Mouse (Mus musculus): Measurements from ENCODE around the gene Myo3b. TPM values are rescaled to one million over a fixed set of nuclear protein-coding genes. Genes with fewer than 3 reads are reported as not detected.

Gene Myo3b
- polyA plus RNA-seq, 1 experiment = 0.14 TPM

DNA sequence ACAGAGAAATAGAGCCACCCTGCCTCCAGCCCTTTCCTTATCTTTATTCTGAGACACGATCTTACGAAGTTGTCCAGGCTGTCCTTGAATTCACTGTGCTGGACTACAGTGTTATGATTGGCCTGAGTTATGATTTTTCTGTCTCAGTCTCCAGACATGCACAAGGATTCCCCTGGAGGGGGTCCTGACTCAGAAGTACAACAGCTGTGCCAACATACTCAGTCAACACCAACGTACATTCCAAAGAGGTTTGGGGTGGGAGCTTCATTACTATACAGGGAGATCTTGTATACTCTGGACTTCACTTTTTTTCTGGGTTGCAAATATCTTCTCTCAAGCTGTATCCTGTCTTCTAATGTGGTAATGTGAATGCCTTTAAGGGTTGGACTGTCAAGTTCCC is 113.0 kb downstream of the Myo3b start:
- Histone ChIP-seq H3K4me3 (ENCODE audit: control insufficient read depth, low read depth, low read length) (no peak overlapping the region), H3K4me1 (ENCODE audit: control insufficient read depth, insufficient read depth, low read length) (peaks cover 3% of the 10 kb centered on the region; the same call in 1 of the 2 replicates), H3K27ac (ENCODE audit: control insufficient read depth, insufficient read depth, low read depth, low read length) (no peak overlapping the region), H3K36me3 (ENCODE audit: control insufficient read depth, insufficient read depth, low read length) (no peaks in the 10 kb centered on the region), H3K27me3 (ENCODE audit: control insufficient read depth, insufficient read depth, low read length) (no peaks in the 10 kb centered on the region)
- TF ChIP-seq CTCF (IDR thresholded peaks at IDR 0.05; ENCODE audit: control insufficient read depth, insufficient read depth, insufficient replicate concordance, low read depth, low read length) = no peak
- no peak for TF ChIP-seq POLR2A (IDR thresholded peaks at IDR 0.05; ENCODE audit: control insufficient read depth, low read depth, low read length)

DNA sequence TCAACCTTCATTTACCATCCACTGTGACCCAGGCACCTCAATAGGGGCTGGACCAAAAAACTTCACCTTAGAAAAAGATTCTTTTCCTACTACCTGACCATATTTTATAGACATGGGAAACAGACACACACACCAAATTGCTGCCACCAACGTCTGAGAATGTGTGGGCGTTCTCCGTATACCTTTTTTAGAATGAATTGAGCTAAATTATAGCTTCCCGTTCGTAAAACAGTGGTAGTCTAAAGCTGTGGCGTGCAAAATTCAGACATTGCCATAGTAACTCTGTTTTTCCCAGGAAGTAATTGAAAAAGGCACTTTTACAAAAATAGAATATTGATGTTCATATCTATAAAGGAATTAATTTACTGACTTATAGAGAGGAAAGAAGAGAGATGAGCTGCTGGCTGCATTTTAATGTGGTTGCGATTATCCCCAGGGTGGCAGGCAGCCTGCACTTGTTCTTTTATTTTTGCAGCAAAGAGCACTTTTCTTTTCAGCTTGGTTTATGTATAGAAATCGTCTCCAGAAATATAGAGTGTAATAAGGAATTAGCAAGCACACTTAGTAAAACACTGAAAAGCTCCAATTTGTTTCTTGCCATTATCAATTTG is 116.4 kb downstream of the Myo3b start:
- H3K4me3 ChIP-seq (ENCODE audit: control insufficient read depth, low read depth, low read length) = no peak overlapping the region
- no peak overlapping the region for H3K27ac ChIP-seq (ENCODE audit: control insufficient read depth, insufficient read depth, low read depth, low read length)
- H3K36me3 ChIP-seq (ENCODE audit: control insufficient read depth, insufficient read depth, low read length) = no peaks in the 10 kb centered on the region
- TF ChIP-seq POLR2A (IDR thresholded peaks at IDR 0.05; ENCODE audit: control insufficient read depth, low read depth, low read length) (no peak), CTCF (IDR thresholded peaks at IDR 0.05; ENCODE audit: control insufficient read depth, insufficient read depth, insufficient replicate concordance, low read depth, low read length) (no peak)
- H3K4me1 ChIP-seq (ENCODE audit: control insufficient read depth, insufficient read depth, low read length) = no peaks in the 10 kb centered on the region
- H3K27me3 ChIP-seq (ENCODE audit: control insufficient read depth, insufficient read depth, low read length) = no peaks in the 10 kb centered on the region

DNA sequence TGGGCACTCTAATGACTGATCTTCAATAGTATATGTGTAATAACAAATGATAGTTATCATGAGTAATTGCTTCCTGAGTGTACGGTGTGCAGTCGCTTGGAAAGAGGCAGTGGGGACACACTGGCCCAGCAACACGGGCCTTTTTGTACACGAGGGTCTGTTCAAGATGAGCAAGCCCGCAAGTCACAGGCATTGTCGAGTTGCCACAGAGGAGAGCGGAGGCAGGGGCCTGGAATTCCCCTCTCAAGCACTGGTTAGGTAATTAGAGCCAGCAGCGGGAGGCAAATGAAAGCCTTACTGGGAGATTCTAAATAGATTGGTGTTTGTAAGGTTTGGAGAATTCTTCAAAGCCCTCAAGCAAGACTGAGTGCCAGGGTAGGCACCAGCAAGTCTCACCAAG is 120.6 kb downstream of the Myo3b start:
- no peak overlapping the region for H3K27ac ChIP-seq (ENCODE audit: control insufficient read depth, insufficient read depth, low read depth, low read length)
- H3K4me1 ChIP-seq (ENCODE audit: control insufficient read depth, insufficient read depth, low read length) = no peaks in the 10 kb centered on the region
- H3K4me3 ChIP-seq (ENCODE audit: control insufficient read depth, low read depth, low read length) = no peak overlapping the region
- no peaks in the 10 kb centered on the region for H3K36me3 ChIP-seq (ENCODE audit: control insufficient read depth, insufficient read depth, low read length)
- TF ChIP-seq CTCF (IDR thresholded peaks at IDR 0.05; ENCODE audit: control insufficient read depth, insufficient read depth, insufficient replicate concordance, low read depth, low read length) (no peak), POLR2A (IDR thresholded peaks at IDR 0.05; ENCODE audit: control insufficient read depth, low read depth, low read length) (no peak)
- H3K27me3 ChIP-seq (ENCODE audit: control insufficient read depth, insufficient read depth, low read length) = no peaks in the 10 kb centered on the region

DNA sequence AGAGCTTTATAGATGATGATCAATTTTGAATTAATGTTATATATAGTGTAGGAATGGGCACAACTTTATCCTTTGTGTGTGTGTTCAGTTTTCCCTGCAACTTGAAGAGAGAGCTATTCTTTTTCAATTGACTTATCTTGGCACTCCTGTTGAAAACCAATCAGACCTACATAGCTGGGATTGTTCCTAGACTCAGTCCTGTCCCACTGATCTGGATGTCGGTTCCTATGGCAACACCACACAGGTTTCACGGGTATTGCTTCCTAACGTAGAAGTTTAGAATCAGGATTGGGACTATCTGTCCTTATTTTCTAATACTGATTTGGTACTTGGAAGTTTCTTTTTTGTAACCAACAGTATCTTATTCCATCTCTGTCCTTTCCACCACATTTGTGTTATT is 127.3 kb downstream of the Myo3b start:
- no peaks in the 10 kb centered on the region for H3K36me3 ChIP-seq (ENCODE audit: control insufficient read depth, insufficient read depth, low read length)
- H3K4me3 ChIP-seq (ENCODE audit: control insufficient read depth, low read depth, low read length) = no peak overlapping the region
- H3K27me3 ChIP-seq (ENCODE audit: control insufficient read depth, insufficient read depth, low read length) = no peaks in the 10 kb centered on the region
- no peak for TF ChIP-seq CTCF (IDR thresholded peaks at IDR 0.05; ENCODE audit: control insufficient read depth, insufficient read depth, insufficient replicate concordance, low read depth, low read length)
- TF ChIP-seq POLR2A (IDR thresholded peaks at IDR 0.05; ENCODE audit: control insufficient read depth, low read depth, low read length) = no peak
- H3K27ac ChIP-seq (ENCODE audit: control insufficient read depth, insufficient read depth, low read depth, low read length) = no peak overlapping the region
- H3K4me1 ChIP-seq (ENCODE audit: control insufficient read depth, insufficient read depth, low read length) = no peaks in the 10 kb centered on the region

DNA sequence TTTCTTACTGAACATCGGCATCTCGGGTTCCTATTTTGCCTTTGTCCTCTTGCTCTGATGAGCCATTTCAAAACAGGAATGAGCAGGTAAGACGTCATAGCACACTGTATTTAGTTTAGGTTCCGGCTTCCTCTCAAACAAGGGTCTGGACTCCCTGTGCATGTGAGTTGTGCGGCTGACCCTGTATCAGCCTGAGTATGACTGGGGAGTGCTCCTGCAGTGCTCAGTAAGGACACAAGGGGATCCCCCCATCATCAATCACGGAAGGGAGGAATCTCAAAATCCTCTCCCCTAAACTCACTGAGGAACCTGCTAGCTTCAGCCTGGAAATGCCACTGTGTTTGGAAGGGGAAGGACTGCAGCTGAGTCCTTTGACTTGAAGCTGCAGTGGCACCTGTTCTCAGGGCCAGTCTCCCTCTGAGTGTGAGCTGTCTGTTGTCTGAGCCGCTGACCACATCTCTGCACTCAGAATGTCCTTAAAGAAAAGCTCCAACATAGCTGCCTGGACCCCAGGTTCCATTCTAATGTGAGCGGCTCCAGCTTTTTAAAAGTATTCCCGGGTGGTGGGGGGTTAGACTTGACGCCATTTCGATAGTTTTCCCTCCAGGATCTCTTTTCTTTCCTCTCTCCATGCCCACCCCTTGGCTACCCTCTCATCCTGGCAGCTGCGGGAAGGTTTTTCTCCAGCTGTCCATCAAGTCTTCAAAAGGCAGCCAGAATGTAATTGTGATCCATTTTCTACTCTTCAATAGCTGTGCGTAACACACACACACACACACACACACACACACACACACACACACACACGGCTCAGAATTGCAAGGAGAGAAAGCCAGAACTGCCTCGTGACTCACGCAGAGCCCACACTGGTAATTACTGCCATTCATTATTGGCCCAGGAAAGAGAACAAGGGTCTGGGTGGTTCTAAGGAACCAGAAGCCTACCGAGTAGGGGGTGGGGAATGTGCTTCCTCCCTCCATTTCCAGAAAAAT is 129.3 kb downstream of the Myo3b start:
- Histone ChIP-seq H3K36me3 (ENCODE audit: control insufficient read depth, insufficient read depth, low read length) (no peaks in the 10 kb centered on the region), H3K4me3 (ENCODE audit: control insufficient read depth, low read depth, low read length) (no peak overlapping the region), H3K27me3 (ENCODE audit: control insufficient read depth, insufficient read depth, low read length) (no peaks in the 10 kb centered on the region), H3K4me1 (ENCODE audit: control insufficient read depth, insufficient read depth, low read length) (no peaks in the 10 kb centered on the region), H3K27ac (ENCODE audit: control insufficient read depth, insufficient read depth, low read depth, low read length) (no peak overlapping the region)
- no peak for TF ChIP-seq POLR2A (IDR thresholded peaks at IDR 0.05; ENCODE audit: control insufficient read depth, low read depth, low read length)
- no peak for TF ChIP-seq CTCF (IDR thresholded peaks at IDR 0.05; ENCODE audit: control insufficient read depth, insufficient read depth, insufficient replicate concordance, low read depth, low read length)

DNA sequence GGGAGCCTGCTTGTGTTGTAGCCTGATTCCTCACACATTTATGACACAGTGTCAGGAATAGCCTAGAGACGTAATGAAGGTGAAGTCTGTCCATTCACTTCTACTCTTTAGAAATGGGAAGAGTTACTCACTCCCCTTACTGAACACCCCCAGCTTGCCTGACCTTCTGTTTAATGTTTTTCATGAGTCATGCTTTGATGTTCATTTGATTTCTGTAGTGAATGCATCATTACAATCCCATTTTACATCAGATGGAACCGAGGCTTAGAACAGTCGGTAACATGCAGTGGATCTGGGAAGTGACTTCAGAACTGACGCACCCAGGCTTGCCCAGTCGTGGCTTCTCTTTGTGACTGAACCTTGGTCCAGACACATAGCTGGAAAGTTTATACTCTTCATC is 131.5 kb downstream of the Myo3b start:
- no peaks in the 10 kb centered on the region for H3K4me1 ChIP-seq (ENCODE audit: control insufficient read depth, insufficient read depth, low read length)
- no peaks in the 10 kb centered on the region for H3K27me3 ChIP-seq (ENCODE audit: control insufficient read depth, insufficient read depth, low read length)
- no peaks in the 10 kb centered on the region for H3K36me3 ChIP-seq (ENCODE audit: control insufficient read depth, insufficient read depth, low read length)
- no peak overlapping the region for H3K4me3 ChIP-seq (ENCODE audit: control insufficient read depth, low read depth, low read length)
- no peak overlapping the region for H3K27ac ChIP-seq (ENCODE audit: control insufficient read depth, insufficient read depth, low read depth, low read length)
- TF ChIP-seq CTCF (IDR thresholded peaks at IDR 0.05; ENCODE audit: control insufficient read depth, insufficient read depth, insufficient replicate concordance, low read depth, low read length) = no peak
- no peak for TF ChIP-seq POLR2A (IDR thresholded peaks at IDR 0.05; ENCODE audit: control insufficient read depth, low read depth, low read length)
